Mouse (Mus musculus): ENCODE results near the gene Mettl7b.

DNA sequence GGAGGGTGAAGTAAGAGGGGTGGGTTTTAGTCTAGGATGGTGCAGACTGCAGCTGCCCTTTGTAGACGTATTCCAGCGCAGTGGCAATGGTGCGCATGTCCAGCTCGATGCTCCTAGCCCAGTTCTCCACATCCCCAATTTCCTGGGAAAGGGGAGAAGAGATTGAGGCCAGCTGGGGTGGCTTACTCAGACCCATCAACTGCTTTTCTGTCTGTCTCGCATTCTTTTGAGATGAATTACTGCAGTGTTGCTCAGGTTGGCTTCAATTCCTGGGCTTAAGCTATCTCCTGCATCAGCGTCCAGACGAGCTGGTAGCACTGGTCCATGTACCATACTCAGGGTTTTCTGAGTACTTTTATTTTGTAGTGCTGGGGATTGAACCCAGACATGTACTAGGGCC, 40.8 kb downstream of the Mettl7b start:
- TF ChIP-seq POLR2A (IDR thresholded peaks at IDR 0.05; ENCODE audit: borderline replicate concordance, low read depth, low read length) = no peak
- TF ChIP-seq CTCF (IDR thresholded peaks at IDR 0.05; ENCODE audit: low read depth, low read length) = no peak

Measured in bone marrow macrophage, adult 2 months (primary cell).